ENCODE assay signal across 13 mouse cellular contexts in genomic region chr4:130913511-130913910, GRCm38 (mm10). TPM values are rescaled to one million over a fixed set of nuclear protein-coding genes. Genes with fewer than 3 reads are reported as not detected.
DNase-seq lines count a peak whose midpoint lies in the region; ATAC-seq and TF ChIP-seq lines count a peak whose summit lies in the region.
"Had no signal": no experiment of that assay in that cellular context is flagged by ENCODE, and none has a peak within 500 bp of the region (broad histone marks: within the 10 kb centered on the region; RNA-seq: fewer than 3 reads in every experiment).

No protein-coding gene starts in this region.

- ATAC-seq in heart, postnatal 0 days (ENCODE audit: insufficient read depth, low read depth): no peak
- ATAC-seq in liver, embryonic 12.5 days: no peak

- H3K9me3 ChIP-seq in heart, postnatal 0 days (replicated peaks; ENCODE audit: control insufficient read depth, low read length): no peaks in the 10 kb centered on the region
- no peaks in the 10 kb centered on the region for H3K9me3 ChIP-seq in liver, embryonic 12.5 days (replicated peaks)

- H3K4me1 ChIP-seq in heart, postnatal 0 days (ENCODE audit: control insufficient read depth, insufficient read depth): peaks cover 7% of the 10 kb centered on the region; the same call in 1 of the 2 replicates
- H3K4me1 ChIP-seq in liver, embryonic 12.5 days: peaks cover 83% of the 10 kb centered on the region

- peak overlapping the region; percentile 30; the same call in 1 of the 2 replicates for H3K4me3 ChIP-seq in heart, postnatal 0 days (ENCODE audit: low read depth, low read length)
- peak overlapping the region; percentile 39 for H3K4me3 ChIP-seq in liver, embryonic 12.5 days
- H3K4me3 ChIP-seq: erythroblast, embryonic 14.5 days had no signal

- no peak for DNase-seq in heart, postnatal 0 days (ENCODE audit: low spot score)
- no peak for DNase-seq in heart, postnatal 36 days
- DNase-seq in thymus, postnatal 14 days: peak; percentile 46
- no peak for DNase-seq in thymus, postnatal 10 days (ENCODE audit: low spot score in 2 of 2)
- DNase-seq in adrenal gland, adult 8-10 months: no peak
- no peak for DNase-seq in embryo, embryonic 11 days
- DNase-seq in layer of hippocampus, postnatal 10 days (ENCODE audit: low spot score in 2 of 2): no peak
- DNase-seq: cerebellum, adult 9-11 months had no signal

- no peak overlapping the region for H3K9ac ChIP-seq in heart, postnatal 0 days (replicated peaks; ENCODE audit: low read depth, low read length)
- H3K9ac ChIP-seq in liver, embryonic 12.5 days: peak overlapping the region; percentile 48; the same call in 1 of the 2 replicates

- no peak for TF ChIP-seq CTCF in heart, postnatal 0 days (IDR thresholded peaks at IDR 0.05; ENCODE audit: low read depth)

- WGBS in heart, postnatal 0 days: 62% methylated on average over 3 of the region's 3 CpGs
- WGBS in liver, embryonic 12.5 days (ENCODE audit: insufficient replicate concordance): 22% methylated on average over 3 of the region's 3 CpGs

- H3K4me2 ChIP-seq in heart, postnatal 0 days (ENCODE audit: low read depth, low read length): no peak overlapping the region; the same call in 1 of the 2 replicates
- H3K4me2 ChIP-seq in liver, embryonic 12.5 days: peak overlapping the region; percentile 39

- no peaks in the 10 kb centered on the region for H3K27me3 ChIP-seq in heart, postnatal 0 days (ENCODE audit: control insufficient read depth, insufficient read depth, low read length)
- H3K27me3 ChIP-seq in liver, embryonic 12.5 days (replicated peaks): no peaks in the 10 kb centered on the region

- intact Hi-C loops in heart, postnatal 36 days (cut with DNase I): no loop called here

- TF ChIP-seq EP300 in heart, postnatal 0 days (IDR thresholded peaks at IDR 0.05; ENCODE audit: low read depth): no peak

- H3K36me3 ChIP-seq in heart, postnatal 0 days (replicated peaks; ENCODE audit: control insufficient read depth, insufficient read depth, low read length): no peaks in the 10 kb centered on the region
- H3K36me3 ChIP-seq in liver, embryonic 12.5 days: no peaks in the 10 kb centered on the region

- H3K27ac ChIP-seq in heart, postnatal 0 days (ENCODE audit: low read depth): peak overlapping the region; percentile 51; the same call in 1 of the 2 replicates
- H3K27ac ChIP-seq in liver, embryonic 12.5 days: peak overlapping the region; percentile 73

RNA-seq across cellular contexts. Expression of gene Laptm5, which starts 0.6 kb away (rescaled TPM):
- total RNA-seq in heart, postnatal 0 days (2014; rRNA removed; ENCODE audit: low replicate concordance): 15.9 and 21.6 TPM in 2 replicates
- polyA plus RNA-seq in heart, postnatal 0 days (2015; fragmentation: Nextera tagmentation; extraction: Ambion mirVana): 14.7 and 15.6 TPM in 2 replicates
- 10 to 100 TPM; 20.7 to 27.1 TPM for total RNA-seq in heart, postnatal 36 days (2021)
- polyA plus RNA-seq in liver, embryonic 12.5 days (2016; fragmentation: Nextera tagmentation; extraction: Ambion mirVana): 61.1 and 64.3 TPM in 2 replicates
- total RNA-seq in adrenal gland, adult 8-10 months (2022): 10 to 100 TPM; 21.1 to 57.8 (median 37.6) TPM
- total RNA-seq in layer of hippocampus, postnatal 10 days (2021): 10 to 100 TPM; 27.5 to 28.1 TPM

RNA-seq across cellular contexts. Expression of gene Matn1, which starts 30.7 kb away (rescaled TPM):
- not detected in 2 replicates for total RNA-seq in heart, postnatal 0 days (2014; rRNA removed; ENCODE audit: low replicate concordance)
- not detected in 2 replicates for polyA plus RNA-seq in heart, postnatal 0 days (2015; fragmentation: Nextera tagmentation; extraction: Ambion mirVana)
- total RNA-seq in heart, postnatal 36 days (2021): not detected
- 0.12 and 0.17 TPM in 2 replicates for polyA plus RNA-seq in liver, embryonic 12.5 days (2016; fragmentation: Nextera tagmentation; extraction: Ambion mirVana)
- total RNA-seq in adrenal gland, adult 8-10 months (2022): not detected
- under 1 TPM; 0.64 to 0.91 TPM for total RNA-seq in layer of hippocampus, postnatal 10 days (2021)
- total RNA-seq: gastrocnemius, postnatal 4 days had no signal
- polyA plus RNA-seq: CD4-positive, CD25-positive, alpha-beta regulatory T cell, adult 4 months; erythroblast, embryonic 14.5 days; inflammation-experienced regulatory T-cells, adult 6 months had no signal
